Mouse (Mus musculus) ES-Bruce4 (cell line): ENCODE measurements at regions not wholly inside any gene's neighbourhood (a gene's known extent, or its start where the extent isn't known, plus 50 kb on each side); places are given as distances from the start of the nearest gene placed in this dataset.

ENCODE experiments used
- CTCF ChIP-seq: IDR thresholded peaks from one replicate; pipeline ENCODE4 v1.8.1; 2011; ENCODE audit warnings: low read depth, low read length
- EP300 ChIP-seq: IDR thresholded peaks from 2 replicates; pipeline ENCODE4 v1.6.1; 2011; ENCODE audit warnings: low read depth, low read length; ENCODE audit not compliant: insufficient read depth
- POLR2A ChIP-seq: IDR thresholded peaks from one replicate; pipeline ENCODE4 v1.8.1; 2011; ENCODE audit warnings: low read length; ENCODE audit not compliant: insufficient read depth

GRCm38 (mm10) chr2:117804686-117805085 lies 307.0 kb upstream of the Thbs1 start:
- TF ChIP-seq POLR2A (no peak), CTCF (no peak), EP300 (no peak)
